Mouse (Mus musculus): Measurements from ENCODE around the gene Skiv2l.
"Not testable (repeated sequence)": the region's sequence is repeated elsewhere in the genome, so short reads cannot be mapped to it uniquely, and the experiment has no call there.

Gene Skiv2l

DNA sequence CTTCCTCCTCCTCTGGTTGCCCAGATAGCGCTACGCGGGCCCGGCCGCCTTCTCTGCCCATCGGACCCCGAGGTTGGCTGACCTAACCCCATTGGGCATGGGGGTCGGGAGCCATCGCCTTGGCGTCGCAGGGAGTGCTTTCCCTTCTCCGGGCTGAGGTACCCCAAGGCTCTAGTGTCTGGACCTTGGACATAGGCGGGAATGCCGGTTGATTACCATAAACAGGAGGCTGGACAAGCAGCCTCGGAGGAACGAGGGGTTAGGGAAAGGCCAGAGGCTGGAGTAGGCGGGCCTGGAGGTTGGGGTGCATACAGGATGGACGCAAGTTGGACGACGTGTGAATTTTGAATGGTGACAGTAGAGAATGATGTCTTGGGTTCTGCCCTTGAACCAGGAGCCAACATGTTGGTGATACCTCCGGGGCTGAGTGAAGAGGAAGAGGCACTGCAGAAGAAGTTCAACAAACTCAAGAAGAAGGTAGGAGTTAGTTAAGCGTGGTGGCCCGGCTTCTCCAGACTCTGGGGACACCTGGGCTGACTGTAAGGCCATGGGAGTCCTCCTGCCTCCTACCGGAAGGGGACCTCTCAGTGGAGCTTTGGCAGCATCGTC is 611 bp upstream of the Skiv2l start:
- ChIA-PET CTCF (interaction anchor here in 3 of 4 experiments (0.6 to 1.2 kb wide), 4 partner anchors 13 to 231 kb away, joined by 3 to 6 read pairs (median 4); partner anchors contain the start of genes Dxo (in 1 of the 3) and Stk19 (in 1 of the 3)), POLR2A (interaction anchor here in 3 of 4 experiments (0.9 to 4.1 kb wide), 6 partner anchors 12 to 271 kb away, joined by 3 to 31 read pairs (median 6); partner anchors contain the start of genes Dxo (in 3 of the 3), Stk19 (in 3 of the 3) and Csnk2b (in 1 of the 3))

DNA sequence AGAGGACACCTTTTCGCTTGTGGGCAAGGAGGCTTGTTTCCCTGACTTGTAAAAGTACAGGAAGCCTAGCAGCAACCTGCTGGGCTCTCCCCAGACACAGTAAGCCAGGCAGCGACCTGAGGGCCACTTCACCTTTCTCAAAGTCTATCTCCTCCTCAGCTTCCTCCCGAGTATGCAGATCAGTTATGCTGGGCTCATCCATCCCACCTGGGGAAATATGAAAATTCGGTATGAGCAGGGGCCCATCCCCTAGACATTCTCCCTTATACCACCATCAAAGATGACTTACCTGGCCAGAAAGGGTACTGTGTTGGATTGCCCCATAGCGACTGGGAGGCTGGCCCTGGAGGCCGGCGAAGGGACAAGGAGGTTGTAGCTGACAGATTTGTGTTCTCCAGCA is 2.4 kb downstream of the Skiv2l start:
- CTCF ChIA-PET: no interaction called here
- POLR2A ChIA-PET: interaction anchor here in 3 of 4 experiments (0.6 to 4.1 kb wide), 4 partner anchors 10 to 451 kb away, joined by 4 to 31 read pairs (median 6); partner anchors contain the start of genes Dxo (in 2 of the 3) and Stk19 (in 2 of the 3)

- CTCF ChIA-PET: interaction anchor here in 1 of 4 experiments (0.6 kb wide), 1 partner anchor 241 kb away, joined by 3 read pairs; no protein-coding TSS in a partner anchor
- POLR2A ChIA-PET: interaction anchor here in 3 of 4 experiments (0.6 to 4.1 kb wide), 3 partner anchors 10 to 12 kb away, joined by 4 to 31 read pairs (median 8); partner anchors contain the start of genes Dxo (in 2 of the 3) and Stk19 (in 2 of the 3)
Measured at GRCm38 (mm10) chr17:34847192-34847591, 2.8 kb downstream of the Skiv2l start.

DNA sequence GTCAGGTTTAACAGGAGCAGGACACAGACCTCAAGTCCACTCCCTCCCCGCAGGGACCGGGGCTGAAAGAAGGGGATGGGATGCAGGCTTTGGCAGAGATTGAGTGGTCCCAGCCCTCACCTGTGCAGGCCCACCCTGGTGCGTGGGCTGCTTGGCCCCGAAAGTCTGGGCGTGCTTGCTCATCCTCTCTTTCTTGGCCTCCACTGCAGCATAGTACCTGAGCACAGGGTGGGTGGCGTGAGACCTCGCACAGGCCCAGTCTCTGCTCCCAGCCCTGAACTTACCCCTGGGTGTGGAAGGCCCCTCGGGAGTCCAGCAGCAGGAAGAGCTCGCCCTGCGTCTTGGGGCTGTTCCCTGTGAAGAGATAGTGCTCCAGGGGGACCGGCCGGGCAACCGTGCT is 5.1 kb downstream of the Skiv2l start:
- POLR2A ChIA-PET: interaction anchor here in 1 of 4 experiments (1.4 to 1.6 kb wide), 2 partner anchors 12 to 105 kb away, joined by 3 to 5 read pairs; no protein-coding TSS in a partner anchor
- CTCF ChIA-PET: interaction anchor here in 1 of 4 experiments (0.6 kb wide), 1 partner anchor 198 kb away, joined by 8 read pairs; the partner anchor contains the start of gene Atf6b

DNA sequence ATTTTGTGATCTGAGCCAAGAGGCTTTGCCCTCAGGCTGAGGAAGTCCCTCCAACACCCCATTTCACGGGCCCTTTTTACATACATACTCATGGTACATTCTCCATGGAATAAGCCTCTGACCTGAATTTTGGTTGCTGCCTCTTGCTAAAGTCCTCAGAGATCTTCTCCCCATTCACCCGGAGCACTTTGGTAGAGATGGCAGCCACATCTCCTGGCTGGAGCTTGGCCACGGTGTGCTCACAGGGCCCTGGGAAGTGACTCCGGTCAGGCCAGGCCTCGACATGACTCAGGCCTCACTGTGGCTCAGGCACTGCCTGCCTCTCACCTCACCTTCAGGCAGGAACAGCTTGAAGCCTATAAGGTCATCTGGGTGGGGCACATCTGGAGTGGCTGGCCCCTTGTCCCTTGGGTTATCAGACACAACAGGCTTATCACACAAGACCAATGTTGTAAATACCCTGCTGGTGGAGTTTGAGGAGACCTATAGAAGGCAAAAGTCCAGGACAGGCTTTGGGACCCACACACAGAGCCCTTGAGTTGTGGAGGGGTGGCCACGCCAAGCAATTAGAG is 9.2 kb downstream of the Skiv2l start:
- CTCF ChIA-PET: interaction anchor here in 2 of 4 experiments (0.9 to 1.1 kb wide), 2 partner anchors 15 to 82 kb away, joined by 3 read pairs; no protein-coding TSS in a partner anchor

DNA sequence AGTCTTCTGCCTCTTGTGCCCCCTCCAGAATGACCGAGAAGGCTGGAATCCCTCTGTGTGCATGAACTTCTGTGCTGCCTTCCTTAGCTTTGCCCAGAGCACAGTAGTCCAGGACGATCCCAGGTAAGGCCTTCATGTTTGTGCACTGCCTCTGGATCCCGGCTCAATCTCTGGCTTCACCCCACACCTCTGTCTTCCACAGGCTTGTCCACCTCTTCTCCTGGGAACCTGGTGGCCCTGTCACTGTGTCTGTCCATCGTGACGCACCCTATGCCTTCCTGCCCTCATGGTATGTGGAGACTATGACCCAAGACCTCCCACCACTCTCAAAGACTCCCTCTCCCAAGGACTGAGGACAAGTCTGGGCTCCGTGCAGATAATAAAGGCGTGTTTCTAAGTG is 11.2 kb downstream of the Skiv2l start:
- POLR2A ChIA-PET: interaction anchor here in 3 of 4 experiments (2.4 to 4.9 kb wide), 3 partner anchors 10 to 11 kb away, joined by 8 to 31 read pairs (median 23); partner anchors contain the start of genes Nelfe (in 3 of the 3) and Skiv2l (in 3 of the 3)
- CTCF ChIA-PET: no interaction called here

More for the DNA sequence above, 9.2 kb downstream of the Skiv2l start:
- POLR2A ChIA-PET: interaction anchor here in 2 of 4 experiments (1.2 to 4.9 kb wide), 5 partner anchors 9 to 124 kb away, joined by 4 to 23 read pairs (median 5); partner anchors contain the start of genes Skiv2l (in 2 of the 2) and Nelfe (in 1 of the 2)

DNA sequence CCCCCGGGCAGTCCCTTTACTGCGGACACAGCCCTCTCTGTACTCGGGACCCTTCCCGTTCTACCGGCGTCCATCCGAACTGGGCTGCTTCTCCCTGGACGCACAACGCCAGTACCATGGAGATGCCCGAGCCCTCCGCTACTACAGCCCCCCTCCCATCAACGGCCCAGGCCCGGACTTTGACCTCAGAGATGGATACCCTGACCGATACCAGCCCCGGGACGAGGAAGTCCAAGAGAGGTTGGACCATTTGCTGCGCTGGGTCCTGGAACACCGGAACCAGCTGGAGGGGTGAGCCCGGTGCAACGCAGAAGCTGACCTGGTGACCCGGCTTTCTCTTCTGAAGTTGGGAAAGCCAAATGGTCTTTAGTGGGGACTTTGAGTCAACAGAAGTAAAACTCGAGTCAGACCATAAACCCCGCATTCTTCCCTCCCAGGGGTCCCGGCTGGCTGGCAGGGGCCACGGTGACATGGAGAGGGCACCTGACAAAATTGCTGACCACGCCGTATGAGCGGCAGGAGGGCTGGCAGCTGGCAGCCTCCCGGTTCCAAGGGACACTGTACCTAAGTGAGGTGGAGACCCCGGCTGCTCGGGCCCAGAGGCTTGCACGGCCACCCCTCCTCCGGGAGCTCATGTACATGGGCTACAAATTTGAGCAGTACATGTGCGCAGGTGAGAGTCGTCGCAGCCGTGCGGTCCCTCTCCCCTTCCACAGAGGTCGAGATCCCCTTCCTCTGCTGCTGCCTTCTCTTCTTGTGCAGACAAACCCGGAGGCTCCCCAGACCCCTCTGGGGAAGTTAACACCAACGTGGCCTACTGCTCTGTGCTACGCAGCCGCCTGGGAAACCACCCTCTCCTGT is 12.3 kb downstream of the Skiv2l start:
- POLR2A ChIA-PET: interaction anchor here in 3 of 4 experiments (0.6 to 4.9 kb wide), 13 partner anchors 9 to 439 kb away, joined by 3 to 31 read pairs (median 3); partner anchors contain the start of genes Nelfe (in 3 of the 3), Skiv2l (in 3 of the 3) and Lsm2 (in 1 of the 3)
- CTCF ChIA-PET: interaction anchor here in 3 of 4 experiments (0.6 to 1.6 kb wide), 3 partner anchors 12 to 42 kb away, joined by 3 to 6 read pairs (median 3); partner anchors contain the start of genes Nelfe (in 1 of the 3) and Skiv2l (in 1 of the 3)

GRCm38 (mm10) chr17:34836856-34837221 is 13.2 kb downstream of the Skiv2l start, which contains the start of the genes Stk19 and Dxo:
Stk19 (minus strand) TSS chr17:34836945.
Dxo (plus strand) TSS chr17:34837019.
- CTCF ChIA-PET: interaction anchor here in 3 of 4 experiments (0.6 to 1.6 kb wide), 4 partner anchors 13 to 66 kb away, joined by 3 to 16 read pairs (median 4); partner anchors contain the start of genes Nelfe (in 1 of the 3) and Skiv2l (in 1 of the 3)
- POLR2A ChIA-PET: interaction anchor here in 3 of 4 experiments (0.9 to 4.9 kb wide), 9 partner anchors 10 to 231 kb away, joined by 3 to 31 read pairs (median 8); partner anchors contain the start of genes Nelfe (in 3 of the 3), Skiv2l (in 3 of the 3) and Lsm2 (in 1 of the 3)

DNA sequence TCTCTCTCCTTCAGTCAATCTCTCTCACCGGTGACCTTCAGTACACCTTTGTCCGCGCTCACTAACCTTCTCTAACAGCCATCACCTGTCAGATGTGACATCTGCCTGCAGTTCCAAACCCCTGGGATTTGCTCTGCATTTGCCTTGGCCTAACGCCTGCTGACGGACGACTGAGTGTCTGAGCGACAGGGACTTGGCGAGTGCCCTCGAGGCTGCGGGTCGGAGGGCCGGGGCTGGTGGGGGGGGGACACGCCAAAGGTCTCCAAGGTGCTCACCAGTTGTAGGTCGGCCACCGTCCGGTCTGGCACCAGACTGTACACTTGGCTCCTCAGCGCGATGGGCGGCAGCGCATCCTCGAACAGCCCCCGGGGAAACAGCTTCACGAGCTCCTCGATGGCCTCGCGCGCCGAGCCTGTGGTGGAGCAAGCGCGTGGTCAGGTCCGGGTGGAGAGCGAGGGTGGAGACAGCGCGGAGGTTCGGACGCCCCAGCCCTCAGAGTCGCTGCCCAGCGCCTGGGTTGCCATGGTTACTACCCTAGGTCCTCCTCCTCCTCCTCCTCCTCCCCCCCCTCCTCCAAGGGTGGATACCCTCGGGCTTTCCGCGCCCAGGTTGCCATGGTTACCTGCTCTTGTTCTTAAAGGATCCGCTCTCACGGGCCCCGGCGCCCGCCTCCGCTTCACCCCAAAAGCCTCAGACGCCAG is 13.7 kb downstream of the Skiv2l start:
- CTCF ChIA-PET: interaction anchor here in 1 of 4 experiments (0.6 kb wide), 1 partner anchor 67 kb away, joined by 16 read pairs; no protein-coding TSS in a partner anchor
- POLR2A ChIA-PET: interaction anchor here in 3 of 4 experiments (0.6 to 4.9 kb wide), 12 partner anchors 10 to 1087 kb away, joined by 3 to 31 read pairs (median 5); partner anchors contain the start of genes Nelfe (in 3 of the 3) and Skiv2l (in 3 of the 3)

- POLR2A ChIA-PET, CTCF ChIA-PET: not testable (repeated sequence)
Measured at GRCm38 (mm10) chr17:34830776-34831175, 19.2 kb downstream of the Skiv2l start.

- POLR2A ChIA-PET: no interaction called here
- CTCF ChIA-PET: interaction anchor here in 1 of 4 experiments (0.6 kb wide), 1 partner anchor 86 kb away, joined by 3 read pairs; no protein-coding TSS in a partner anchor
Measured at GRCm38 (mm10) chr17:34814818-34815370, 35.1 kb downstream of the Skiv2l start.

GRCm38 (mm10) chr17:34813747-34814146 is 36.3 kb downstream of the Skiv2l start:
- ChIA-PET POLR2A (interaction anchor here in 2 of 4 experiments (0.5 to 0.8 kb wide), 3 partner anchors 43 to 253 kb away, joined by 3 read pairs; no protein-coding TSS in a partner anchor), CTCF (interaction anchor here (0.5 to 1.5 kb wide), 8 partner anchors 9 to 633 kb away, joined by 3 read pairs; partner anchors contain the start of gene Cyp21a1 (in 1 of the 4))

DNA sequence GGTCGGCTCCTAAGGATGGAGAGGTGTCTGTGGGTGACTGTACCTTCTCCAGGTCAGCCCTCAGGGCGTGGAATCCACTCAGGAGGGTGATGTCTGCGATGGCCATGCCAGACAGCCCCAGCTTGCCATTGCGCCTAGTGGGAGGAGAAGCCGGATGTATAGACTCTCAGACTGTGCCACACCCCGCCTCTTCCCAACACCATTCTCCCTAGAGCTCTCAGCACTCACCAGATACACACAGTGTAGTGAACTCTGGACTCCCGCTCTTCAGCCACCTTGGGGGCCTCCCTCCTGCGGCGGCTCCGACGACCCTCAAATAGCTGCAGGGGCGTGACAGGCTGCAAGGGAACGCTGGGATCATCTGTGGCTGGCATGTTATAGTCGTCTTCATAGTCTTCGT is 38.7 kb downstream of the Skiv2l start:
- ChIA-PET POLR2A (no interaction called here), CTCF (no interaction called here)

GRCm38 (mm10) chr17:34810811-34811210 is 39.2 kb downstream of the Skiv2l start:
- CTCF ChIA-PET, POLR2A ChIA-PET: not testable (repeated sequence)

GRCm38 (mm10) chr17:34810411-34810810 is 39.6 kb downstream of the Skiv2l start:
- CTCF ChIA-PET, POLR2A ChIA-PET: not testable (repeated sequence)

- POLR2A ChIA-PET: no interaction called here
- CTCF ChIA-PET: no interaction called here
Measured at GRCm38 (mm10) chr17:34808599-34809205, 41.3 kb downstream of the Skiv2l start.

All from embryonic stem cell, embryonic (primary cell).